Mouse (Mus musculus) embryonic stem cell, embryonic (primary cell): ENCODE measurements around the gene Kif27.
"Not testable (repeated sequence)": the region's sequence is repeated elsewhere in the genome, so short reads cannot be mapped to it uniquely, and the experiment has no call there.

Experiments used
- CTCF ChIA-PET, 4 experiments: fragments of 300-600 bp in 2 of 4; fragments of 350-600 bp in 2 of 4; sonication (Branson Sonifier 250); formaldehyde crosslinking; loops; one replicate each; lab custom pipeline; 2022; ENCODE audit warnings: inconsistent platforms in 2 of 4; lab: Charles Lee
- POLR2A ChIA-PET, 4 experiments: fragments of 300-600 bp in 2 of 4; fragments of 350-600 bp in 2 of 4; sonication (Branson Sonifier 250); formaldehyde crosslinking; loops; one replicate each; lab custom pipeline; 2022; ENCODE audit warnings: antibody characterized with exemption in 4 of 4, inconsistent platforms in 1 of 4; lab: Charles Lee

Gene Kif27

DNA sequence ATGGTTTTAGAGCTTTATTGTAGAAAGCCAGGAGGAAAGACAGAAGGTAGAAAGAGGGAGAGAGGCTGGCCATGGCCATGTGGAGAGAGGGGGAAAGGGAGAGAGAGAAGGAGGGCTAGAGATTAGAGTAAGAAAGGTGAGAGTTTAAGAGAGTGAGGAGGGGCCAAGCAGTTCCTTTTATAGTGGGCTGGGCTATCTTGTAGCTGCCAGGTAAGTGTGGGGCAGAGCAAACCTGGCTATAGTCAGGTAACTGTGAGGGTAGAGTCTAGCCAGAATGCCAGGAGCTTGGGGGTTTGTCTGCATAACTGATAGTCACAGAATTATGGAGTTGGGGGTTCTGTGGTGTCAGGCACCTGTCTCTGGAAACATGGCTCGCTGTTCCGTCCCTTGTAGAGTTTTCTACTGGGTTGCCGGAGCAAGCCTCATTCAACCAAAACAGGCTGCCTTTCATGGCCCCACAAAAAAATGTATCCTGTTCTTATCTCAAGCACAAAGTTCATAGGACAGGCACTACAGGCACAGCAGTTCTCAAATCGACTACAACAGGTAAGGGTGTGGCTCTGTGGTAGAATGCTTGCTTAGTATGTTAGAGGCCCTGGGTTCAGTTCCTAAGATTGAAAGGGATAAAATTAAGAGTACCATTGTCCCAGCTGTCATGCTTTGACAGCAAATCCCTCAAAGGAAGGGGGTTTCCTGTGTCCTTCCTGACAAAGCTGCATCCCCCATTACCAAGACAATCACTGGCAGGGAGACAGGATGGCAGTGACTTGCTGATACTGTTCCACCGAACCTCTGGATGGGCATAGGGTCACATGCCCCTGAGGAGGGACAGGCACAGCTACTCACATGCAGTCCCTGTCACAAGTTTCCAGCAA is 13.6 kb upstream of the Kif27 start:
- ChIA-PET CTCF (no interaction called here), POLR2A (interaction anchor here in 2 of 4 experiments (0.8 to 2.7 kb wide), 4 partner anchors 12 to 15 kb away, joined by 4 to 12 read pairs (median 6); partner anchors contain the start of gene 2210016F16Rik (in 2 of the 2))

DNA sequence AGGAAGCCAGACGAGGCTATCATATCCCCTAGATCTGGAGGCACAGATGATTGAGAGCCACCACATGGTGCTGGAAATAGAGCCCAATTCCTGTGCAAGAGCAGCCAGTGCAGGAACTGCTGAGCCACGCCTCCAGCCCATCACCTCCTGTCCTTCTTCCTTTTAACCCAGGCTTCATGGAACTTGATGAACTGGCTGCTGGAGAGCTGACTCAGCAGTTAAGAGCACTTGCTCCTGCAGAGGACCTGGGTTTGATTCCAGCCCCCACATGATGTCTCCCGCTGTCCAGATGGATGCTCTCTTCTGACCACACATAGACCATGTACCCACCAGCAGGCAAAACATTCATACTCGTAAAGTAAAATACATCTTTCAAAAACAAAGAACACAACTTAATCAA is 9.9 kb upstream of the Kif27 start:
- ChIA-PET CTCF (interaction anchor here in 1 of 4 experiments (1.6 kb wide), 1 partner anchor 81 kb away, joined by 3 read pairs; no protein-coding TSS in a partner anchor), POLR2A (interaction anchor here in 1 of 4 experiments (1.9 kb wide), 1 partner anchor 14 kb away, joined by 8 read pairs; no protein-coding TSS in a partner anchor)

DNA sequence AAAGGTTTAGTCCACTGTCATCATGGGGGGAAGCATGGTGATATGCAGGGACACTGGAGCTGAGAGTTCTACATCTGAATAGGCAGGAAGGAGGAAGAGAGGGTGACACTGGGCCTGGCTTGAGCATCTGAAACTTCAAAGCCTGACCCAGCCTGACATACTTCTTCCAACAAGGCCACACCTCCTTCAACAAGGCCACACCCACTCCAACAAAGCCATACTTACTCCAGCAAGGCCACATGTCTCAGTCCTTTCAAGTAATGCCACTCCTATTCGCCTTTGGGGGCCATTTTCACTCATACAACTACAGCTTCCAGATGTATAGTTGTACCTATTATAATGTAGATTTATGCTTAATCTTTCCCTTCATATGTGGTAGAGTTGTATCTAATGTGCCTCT is 8.7 kb upstream of the Kif27 start:
- CTCF ChIA-PET: interaction anchor here in 1 of 4 experiments (0.7 kb wide), 1 partner anchor 39 kb away, joined by 3 read pairs; no protein-coding TSS in a partner anchor
- POLR2A ChIA-PET: interaction anchor here in 2 of 4 experiments (0.5 to 1.9 kb wide), 3 partner anchors 8 to 18 kb away, joined by 3 to 8 read pairs (median 4); partner anchors contain the start of gene 2210016F16Rik (in 1 of the 2)

DNA sequence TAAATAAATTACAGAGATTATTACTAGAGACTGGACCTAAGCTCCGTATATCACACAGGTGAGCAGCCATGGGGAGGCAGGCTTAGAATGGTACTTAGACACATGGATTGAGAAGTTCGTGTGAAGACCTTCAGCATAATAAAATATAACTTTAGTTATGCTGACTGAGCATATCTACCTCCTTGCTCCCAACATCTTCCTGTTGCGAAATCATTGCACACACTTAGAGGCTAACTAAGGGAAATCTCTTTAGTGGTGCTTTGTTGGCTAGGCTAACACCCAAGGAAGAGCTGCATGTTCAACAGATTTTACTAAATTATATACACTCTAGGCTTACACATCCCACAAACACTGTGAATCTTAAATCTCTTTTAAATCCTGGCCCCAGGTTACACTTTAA is 7.5 kb upstream of the Kif27 start:
- CTCF ChIA-PET: interaction anchor here in 1 of 4 experiments (0.7 kb wide), 1 partner anchor 21 kb away, joined by 4 read pairs; no protein-coding TSS in a partner anchor
- POLR2A ChIA-PET: no interaction called here

DNA sequence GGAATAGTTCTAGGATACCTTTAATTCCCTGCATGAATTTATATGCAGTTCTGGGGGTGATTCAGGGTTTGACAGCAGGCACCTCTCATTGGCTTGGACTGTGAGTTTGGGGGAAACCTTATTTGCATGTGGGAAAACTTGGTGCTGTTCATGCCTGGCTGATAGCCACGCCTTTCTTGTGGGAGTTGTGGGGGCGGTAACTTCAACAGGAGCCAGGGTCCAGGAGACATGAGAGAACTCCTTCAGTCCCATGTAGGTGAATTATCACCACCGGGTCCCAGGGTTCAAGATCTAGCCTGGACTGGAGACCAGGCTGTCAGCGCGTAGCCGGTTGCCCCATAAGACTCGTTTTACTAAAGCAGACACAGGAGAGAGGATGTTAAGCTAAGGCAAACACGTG is 6.3 kb upstream of the Kif27 start:
- POLR2A ChIA-PET: interaction anchor here in 1 of 4 experiments (0.6 to 1.1 kb wide), 2 partner anchors 20 to 45 kb away, joined by 3 read pairs; partner anchors contain the start of gene 2210016F16Rik
- CTCF ChIA-PET: not testable (repeated sequence)

DNA sequence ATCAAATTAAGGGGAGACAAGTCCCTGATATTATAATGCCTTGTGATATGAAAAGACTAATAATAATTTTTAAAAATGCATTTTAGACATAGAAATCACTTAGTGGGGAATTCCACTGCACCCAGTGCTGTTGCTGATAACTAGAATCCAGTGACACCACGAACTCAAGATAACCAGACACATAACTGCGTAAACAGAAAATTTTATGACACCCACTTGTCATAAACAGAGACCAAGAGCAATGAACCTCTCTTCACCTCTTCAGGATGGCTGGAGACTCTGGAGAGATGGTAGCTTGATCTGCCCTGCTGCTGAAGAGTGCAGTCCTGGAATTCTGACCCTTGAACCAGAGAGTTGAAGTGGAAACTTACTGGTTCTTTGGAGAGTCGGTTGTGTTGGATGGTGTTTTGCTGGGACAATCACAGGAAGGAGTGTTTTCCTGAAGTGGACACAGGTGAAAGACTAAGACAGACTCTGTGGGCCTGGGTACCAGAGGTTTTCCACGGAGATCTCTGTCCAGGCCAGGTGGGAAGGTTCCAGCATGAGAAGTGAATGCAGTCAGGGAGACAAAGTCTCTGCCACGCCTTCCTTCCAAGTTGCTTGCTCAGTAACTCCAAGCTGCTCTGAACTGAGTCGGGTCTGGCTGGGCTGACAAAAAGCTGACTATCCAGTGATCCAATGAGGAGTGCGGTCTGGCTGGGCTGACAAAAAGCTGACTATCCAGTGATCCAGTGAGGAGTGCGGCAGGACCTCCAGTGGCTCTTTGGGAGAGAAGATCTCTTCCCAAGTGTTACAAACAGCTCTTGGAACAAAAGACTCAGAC is 5.6 kb upstream of the Kif27 start:
- ChIA-PET POLR2A (interaction anchor here in 1 of 4 experiments (0.6 to 1.1 kb wide), 3 partner anchors 20 to 44 kb away, joined by 3 read pairs; partner anchors contain the start of gene 2210016F16Rik), CTCF (no interaction called here)

DNA sequence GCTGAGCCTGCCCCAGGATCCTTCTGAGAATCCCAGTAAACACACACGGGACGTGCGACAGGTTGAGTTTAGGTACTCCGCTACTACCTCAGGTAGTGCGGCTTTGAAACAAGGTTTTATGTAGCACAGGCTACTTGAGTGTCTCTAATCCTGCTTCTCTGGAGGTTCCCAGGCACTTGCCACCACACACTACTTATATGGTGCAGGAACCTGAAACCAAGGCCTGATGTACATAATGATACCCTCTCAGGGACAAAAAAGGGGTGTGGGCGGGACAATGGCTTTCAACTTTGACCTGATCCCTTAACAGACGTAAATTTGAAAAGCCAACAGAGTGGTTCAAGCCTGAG is 357 bp upstream of the Kif27 start:
- POLR2A ChIA-PET: interaction anchor here in 2 of 4 experiments (0.6 to 1.0 kb wide), 5 partner anchors 23 to 230 kb away, joined by 3 to 5 read pairs (median 3); no protein-coding TSS in a partner anchor

DNA sequence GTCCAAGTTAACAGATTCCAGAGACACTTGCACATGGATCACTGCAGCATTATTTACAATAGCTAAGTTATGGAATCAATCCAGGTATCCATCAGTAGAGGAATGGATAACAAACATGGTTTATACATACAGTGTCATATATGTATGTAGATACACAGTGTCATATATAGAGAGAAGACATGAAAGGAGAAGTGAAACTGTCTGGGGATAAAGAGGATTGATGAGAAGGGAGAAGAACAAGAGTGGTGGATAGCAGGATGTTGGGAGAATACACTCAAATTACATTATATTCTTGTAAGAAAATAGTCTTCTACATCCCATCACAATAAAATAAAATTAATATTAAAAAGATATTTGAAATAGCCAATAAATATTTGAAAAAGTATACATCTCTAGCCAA is 5.9 kb downstream of the Kif27 start:
- ChIA-PET POLR2A (no interaction called here), CTCF (no interaction called here)

More for the DNA sequence above, 357 bp upstream of the Kif27 start:
- CTCF ChIA-PET: interaction anchor here in 2 of 4 experiments (0.6 kb wide), 2 partner anchors 14 to 314 kb away, joined by 3 to 4 read pairs; no protein-coding TSS in a partner anchor

DNA sequence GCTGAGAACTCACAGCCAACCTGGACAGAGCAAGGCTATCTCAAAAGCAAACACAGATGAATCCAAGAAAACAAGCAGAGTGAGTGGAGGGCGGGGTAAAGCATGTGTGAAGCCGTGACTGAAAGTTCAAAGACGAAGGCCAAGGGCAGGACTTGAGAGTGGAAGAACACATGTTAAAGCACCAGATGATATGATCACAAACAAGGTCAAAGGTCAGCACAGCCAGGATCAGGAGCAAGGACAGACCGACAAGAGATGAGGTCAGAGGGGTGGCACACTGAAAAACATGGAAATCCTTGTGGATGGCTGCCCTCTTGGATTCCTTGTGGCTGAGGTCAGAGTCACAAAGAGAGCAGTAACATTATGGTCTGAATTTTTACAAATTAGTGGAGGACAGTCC is 8.3 kb downstream of the Kif27 start:
- CTCF ChIA-PET: no interaction called here
- POLR2A ChIA-PET: no interaction called here

DNA sequence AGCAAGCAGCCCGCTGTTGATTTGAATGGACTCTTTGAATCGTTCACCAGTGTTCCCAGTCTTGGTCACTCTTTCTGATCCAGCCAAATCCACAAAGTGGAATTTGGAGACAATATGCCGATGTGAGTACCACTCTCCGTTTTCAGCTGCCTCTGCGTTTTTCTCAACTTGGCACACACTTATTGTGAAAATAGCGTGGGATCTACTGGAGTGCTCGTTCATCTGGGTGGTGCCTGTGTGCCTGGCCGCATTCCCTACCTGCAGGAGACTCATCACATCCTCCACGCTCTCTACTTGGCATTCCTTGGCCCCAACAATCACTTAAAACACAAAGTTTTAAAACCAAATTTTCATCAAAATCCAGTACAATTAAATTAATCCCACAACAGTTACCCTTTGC is 14.4 kb downstream of the Kif27 start:
- POLR2A ChIA-PET: interaction anchor here in 1 of 4 experiments (1.1 kb wide), 1 partner anchor 10 kb away, joined by 3 read pairs; no protein-coding TSS in a partner anchor
- CTCF ChIA-PET: interaction anchor here in 2 of 4 experiments (1.0 to 2.1 kb wide), 2 partner anchors 57 to 199 kb away, joined by 5 to 11 read pairs; no protein-coding TSS in a partner anchor

DNA sequence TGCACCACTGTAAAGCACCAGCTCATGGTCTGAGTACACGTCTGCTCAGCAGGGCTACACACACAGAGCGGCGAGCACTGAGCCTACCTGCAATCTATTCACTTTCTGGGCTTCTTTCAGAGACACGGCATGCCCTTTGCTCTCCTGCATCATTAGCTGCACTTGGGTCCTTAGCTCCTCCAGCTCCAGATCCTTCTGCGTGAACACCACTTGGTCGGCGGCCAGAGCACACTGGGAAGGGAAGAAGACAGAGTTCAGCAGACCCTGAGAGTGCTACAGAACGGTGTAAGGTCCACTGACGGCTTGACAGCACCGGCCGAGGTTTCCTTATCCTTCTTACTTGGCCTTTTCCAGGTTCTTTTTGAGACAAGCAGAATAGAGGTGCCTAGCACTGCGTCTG is 21.5 kb downstream of the Kif27 start:
- POLR2A ChIA-PET: interaction anchor here in 2 of 4 experiments (0.5 to 0.6 kb wide), 2 partner anchors 104 to 190 kb away, joined by 3 to 4 read pairs; no protein-coding TSS in a partner anchor
- CTCF ChIA-PET: interaction anchor here in 3 of 4 experiments (0.6 to 1.6 kb wide), 3 partner anchors 8 to 49 kb away, joined by 3 to 6 read pairs (median 4); no protein-coding TSS in a partner anchor

DNA sequence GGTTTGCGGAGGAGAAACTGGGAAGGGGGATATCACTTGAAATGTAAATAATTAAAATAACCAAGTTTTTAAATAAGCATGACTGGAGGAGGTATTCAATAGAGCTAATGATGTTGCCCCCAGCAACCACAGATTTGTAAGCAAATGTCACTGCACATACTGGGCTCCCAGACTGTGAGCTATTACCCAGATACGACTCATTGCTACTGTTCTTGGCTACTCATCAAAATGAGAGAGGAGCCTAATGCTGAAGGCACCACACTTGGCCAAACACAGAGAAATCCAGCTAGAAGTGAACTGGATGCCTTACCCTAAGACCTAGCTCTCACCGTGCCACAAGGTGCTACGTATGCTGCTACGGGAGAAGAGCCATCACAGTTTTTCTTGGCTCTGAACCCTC is 24.8 kb downstream of the Kif27 start:
- ChIA-PET POLR2A (interaction anchor here in 2 of 4 experiments (0.9 to 1.2 kb wide), 2 partner anchors 10 to 12 kb away, joined by 3 read pairs; no protein-coding TSS in a partner anchor), CTCF (interaction anchor here in 1 of 4 experiments (1.2 kb wide), 1 partner anchor 23 kb away, joined by 4 read pairs; no protein-coding TSS in a partner anchor)

DNA sequence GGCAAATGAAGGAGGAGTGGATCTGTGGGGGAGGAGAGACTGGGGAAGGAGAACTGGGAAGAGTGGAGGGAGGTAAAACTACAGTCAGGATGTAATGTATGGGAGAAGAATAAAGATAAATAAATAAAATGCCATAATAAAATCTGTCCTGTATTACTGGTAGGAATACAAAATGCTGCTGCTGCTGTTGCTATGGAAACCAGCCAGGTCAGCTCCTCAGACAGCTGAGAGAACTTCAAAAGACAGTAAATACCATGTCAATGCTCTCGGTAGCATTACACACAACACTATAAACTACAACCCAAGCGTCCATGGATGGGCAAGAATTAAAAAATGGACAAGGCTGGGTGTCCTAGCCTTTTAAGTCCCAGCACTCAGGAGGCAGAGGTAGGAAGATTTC is 41.2 kb downstream of the Kif27 start:
- ChIA-PET CTCF (no interaction called here), POLR2A (interaction anchor here in 1 of 4 experiments (0.7 kb wide), 1 partner anchor 11 kb away, joined by 3 read pairs; no protein-coding TSS in a partner anchor)

DNA sequence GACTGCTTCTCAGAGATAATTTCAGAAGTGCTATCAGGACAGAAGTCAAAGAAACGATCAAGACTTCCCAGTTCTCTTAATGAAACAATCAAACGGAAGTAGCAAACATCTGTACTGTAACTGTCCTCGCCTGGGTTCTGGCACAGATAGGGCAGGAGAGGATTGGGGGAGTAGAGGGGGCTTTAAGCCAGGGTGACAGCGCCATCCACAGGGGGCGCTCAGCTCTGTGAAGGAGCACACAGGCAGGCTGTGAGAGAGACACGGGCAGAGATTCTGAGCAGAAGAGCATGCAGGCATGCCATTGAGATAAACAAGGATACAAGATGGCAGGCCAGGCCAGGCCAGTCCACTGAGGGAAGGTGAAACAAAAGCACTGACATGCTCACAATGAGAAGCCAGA is 43.9 kb downstream of the Kif27 start:
- POLR2A ChIA-PET: no interaction called here
- CTCF ChIA-PET: interaction anchor here in 1 of 4 experiments (0.7 to 1.2 kb wide), 2 partner anchors 27 to 242 kb away, joined by 3 read pairs; no protein-coding TSS in a partner anchor

DNA sequence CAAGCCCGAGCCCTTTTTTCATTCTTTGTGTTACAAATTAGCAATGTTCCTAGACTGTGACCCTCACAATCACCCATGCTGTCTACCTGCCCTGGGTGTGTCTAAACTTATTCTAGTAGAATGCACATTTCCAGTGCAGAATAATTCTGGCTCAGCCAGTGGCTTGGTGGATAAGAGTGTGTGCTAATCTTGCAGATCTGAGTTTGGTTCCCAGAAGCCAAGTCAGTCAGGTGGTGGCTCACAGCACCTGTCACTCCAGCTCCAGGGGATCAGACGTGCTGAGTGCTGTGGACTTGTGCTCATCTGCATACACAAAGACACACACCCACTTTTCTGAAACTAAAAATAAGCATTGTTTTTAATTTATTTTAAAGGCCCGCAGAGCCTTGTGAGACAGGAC is 45.2 kb downstream of the Kif27 start:
- CTCF ChIA-PET: interaction anchor here in 1 of 4 experiments (0.8 kb wide), 1 partner anchor 26 kb away, joined by 4 read pairs; no protein-coding TSS in a partner anchor
- POLR2A ChIA-PET: interaction anchor here in 2 of 4 experiments (0.8 to 1.4 kb wide), 2 partner anchors 23 to 74 kb away, joined by 3 read pairs; no protein-coding TSS in a partner anchor

DNA sequence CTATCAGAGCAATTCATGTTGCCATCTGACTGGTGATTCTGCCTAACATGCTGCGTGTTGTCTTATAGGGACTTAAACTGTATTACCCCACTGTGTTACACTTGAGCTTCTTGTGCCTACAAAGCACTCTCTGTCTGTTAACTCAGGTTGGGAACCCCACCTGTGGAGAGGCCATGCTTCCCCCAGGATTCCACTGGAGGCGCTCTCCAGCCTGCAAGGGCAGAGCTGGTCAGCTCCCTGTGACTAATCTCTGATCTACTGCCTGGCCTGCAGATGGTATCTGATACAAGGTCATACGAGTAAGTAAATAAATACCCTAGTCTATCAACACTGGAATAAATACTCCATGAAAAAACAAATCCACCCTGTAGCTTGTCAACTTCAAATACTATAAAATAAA is 47.6 kb downstream of the Kif27 start:
- ChIA-PET CTCF (interaction anchor here (0.7 to 1.7 kb wide), 19 partner anchors 8 to 280 kb away, joined by 3 to 8 read pairs (median 3); no protein-coding TSS in a partner anchor), POLR2A (interaction anchor here in 3 of 4 experiments (0.7 to 1.2 kb wide), 9 partner anchors 14 to 232 kb away, joined by 3 to 4 read pairs (median 3); no protein-coding TSS in a partner anchor)

DNA sequence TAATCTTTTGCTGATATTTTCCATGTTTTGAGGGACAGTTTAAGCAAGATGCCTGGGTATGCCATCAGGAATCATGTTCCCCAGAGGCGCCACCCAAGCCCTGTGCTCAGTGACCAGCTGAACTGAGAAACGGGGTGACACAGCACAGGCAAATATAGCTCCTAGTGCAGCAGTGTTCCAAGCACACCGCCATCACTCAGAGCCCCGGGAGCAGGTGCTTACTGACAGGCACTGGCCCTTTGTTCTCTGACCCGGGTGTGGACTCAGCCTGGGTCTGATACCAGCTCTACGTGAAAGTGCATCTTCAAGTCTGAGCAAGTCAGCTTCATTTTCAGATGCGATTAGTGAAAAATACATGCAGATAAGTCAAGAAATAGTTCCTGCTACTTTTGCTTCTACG is 49.4 kb downstream of the Kif27 start:
- ChIA-PET POLR2A (interaction anchor here in 3 of 4 experiments (0.6 to 1.7 kb wide), 4 partner anchors 9 to 64 kb away, joined by 3 read pairs; no protein-coding TSS in a partner anchor), CTCF (interaction anchor here in 1 of 4 experiments (1.0 kb wide), 1 partner anchor 281 kb away, joined by 3 read pairs; no protein-coding TSS in a partner anchor)
